Mouse (Mus musculus) kidney, embryonic 16.5 days (tissue): ENCODE measurements at regions not wholly inside any gene's neighbourhood (a gene's known extent, or its start where the extent isn't known, plus 50 kb on each side); places are given as distances from the start of the nearest gene placed in this dataset.
"Not testable (repeated sequence)": the region's sequence is repeated elsewhere in the genome, so short reads cannot be mapped to it uniquely, and the experiment has no call there.

Experiments
- ATAC-seq: fragments of 200-750 bp; cut with Nextera tagmentation; 2 replicates; pipeline ENCODE4 v1.8.0; 2017; ENCODE audit warnings: moderate TSS enrichment; ENCODE audit not compliant: low FRiP score, low TSS enrichment
- H3K27ac ChIP-seq: fragments of 300-500 bp; sonication (generic); 2 replicates; pipeline ENCODE4 v1.5.1; 2014; ENCODE audit warnings: low read length
- H3K27me3 ChIP-seq: fragments of 300-500 bp; sonication (generic); 2 replicates; pipeline ENCODE4 v1.6.1; 2014; ENCODE audit warnings: low read length, control low read depth, mixed read lengths; ENCODE audit not compliant: insufficient read depth
- H3K36me3 ChIP-seq: fragments of 300-500 bp; sonication (generic); 2 replicates; pipeline ENCODE4 v1.6.1; 2014; ENCODE audit warnings: low read length, control low read depth, mixed read lengths; ENCODE audit not compliant: insufficient read depth
- H3K4me1 ChIP-seq: fragments of 300-500 bp; sonication (generic); 2 replicates; pipeline ENCODE4 v1.6.1; 2014; ENCODE audit warnings: low read length, control low read depth, mixed read lengths; ENCODE audit not compliant: insufficient read depth
- H3K4me2 ChIP-seq: fragments of 300-500 bp; sonication (generic); replicated peaks from 2 replicates; pipeline ENCODE4 v1.6.1; 2014; ENCODE audit warnings: low read depth, low read length
- H3K4me3 ChIP-seq: fragments of 300-500 bp; sonication (generic); 2 replicates; pipeline ENCODE4 v1.5.1; 2014; ENCODE audit warnings: mild to moderate bottlenecking, low read length
- H3K9ac ChIP-seq: fragments of 300-500 bp; sonication (generic); replicated peaks from 2 replicates; pipeline ENCODE4 v1.6.1; 2014; ENCODE audit warnings: low read length
- H3K9me3 ChIP-seq: fragments of 300-500 bp; sonication (generic); 2 replicates; pipeline ENCODE4 v1.6.1; 2016; ENCODE audit warnings: low read length, control low read depth
- WGBS: fragments of 180-500 bp; shearing (Covaris S2); extraction: QIAGEN DNeasy Blood & Tissue Kit; methylation state at CpG from one replicate; pipeline ENCODE4 v1.1.7; 2014; 5-methylcytosine and 5-hydroxymethylcytosine counted together

DNA sequence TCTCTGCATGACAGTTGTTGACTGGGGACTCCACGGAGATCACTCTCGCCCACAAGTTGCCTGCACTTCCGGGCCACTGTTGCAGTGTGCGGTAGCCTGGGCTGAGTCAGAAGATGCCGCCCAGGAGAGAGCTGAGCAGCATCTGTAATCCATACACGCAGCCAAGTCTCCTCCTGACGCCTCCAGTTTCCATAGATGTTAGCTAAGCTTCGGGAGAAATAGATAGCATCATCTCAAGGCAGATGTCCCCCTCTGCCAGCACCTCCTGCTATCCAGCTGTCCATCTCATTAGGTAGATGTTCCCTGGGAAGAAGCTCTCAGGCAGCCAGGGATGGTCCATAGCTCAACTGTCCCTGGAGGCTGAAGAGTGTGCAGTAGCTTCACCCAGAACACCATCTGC is 116.0 kb upstream of the Sfswap start:
- no peak overlapping the region for H3K9ac ChIP-seq
- H3K4me1 ChIP-seq = no peaks in the 10 kb centered on the region
- WGBS = 96% methylated on average over 8 of the region's 8 CpGs
- no peak overlapping the region for H3K27ac ChIP-seq
- H3K4me2 ChIP-seq = no peak overlapping the region
- no peaks in the 10 kb centered on the region for H3K9me3 ChIP-seq
- no peaks in the 10 kb centered on the region for H3K36me3 ChIP-seq
- H3K27me3 ChIP-seq = 0 out of 2 replicates have a peak, but pooled peaks cover 7% of the 10 kb centered on the region
- ATAC-seq = no peak
- no peak overlapping the region for H3K4me3 ChIP-seq

DNA sequence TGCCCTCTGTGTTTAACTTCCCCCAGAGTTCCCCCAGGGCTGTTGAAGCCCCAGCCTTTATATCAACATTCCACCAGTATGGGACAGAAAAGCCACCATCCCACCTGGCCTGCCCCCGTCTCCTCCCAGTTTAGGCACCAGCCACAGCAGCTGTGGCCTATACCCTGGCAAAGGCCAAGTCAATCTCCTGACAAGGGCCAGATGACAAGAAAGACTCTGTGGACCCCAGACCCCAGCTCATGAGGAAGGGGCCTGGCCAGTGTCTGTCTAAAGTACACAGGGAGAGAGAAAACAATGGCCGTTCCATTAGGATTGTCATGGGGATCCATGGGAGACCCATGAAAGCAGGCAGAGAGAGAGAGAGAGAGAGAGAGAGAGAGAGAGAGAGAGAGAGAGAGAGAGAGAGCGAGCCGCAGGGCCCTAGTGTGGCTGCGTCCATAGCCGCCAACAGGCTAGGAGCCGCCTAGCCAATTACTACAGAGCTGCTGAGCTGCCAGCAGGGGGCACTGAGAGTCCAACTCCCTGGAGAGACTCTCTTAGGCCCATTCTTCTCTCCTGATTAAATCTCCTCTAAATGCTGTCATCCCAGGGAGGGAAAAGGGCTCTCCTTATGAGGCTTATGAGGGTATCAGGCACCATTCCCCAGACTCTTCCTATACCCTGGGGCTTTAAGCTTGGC is 114.9 kb upstream of the Sfswap start:
- H3K9me3 ChIP-seq, H3K27me3 ChIP-seq, H3K4me3 ChIP-seq, H3K36me3 ChIP-seq, H3K9ac ChIP-seq, H3K4me1 ChIP-seq, H3K4me2 ChIP-seq, H3K27ac ChIP-seq: not testable (repeated sequence)
- WGBS = 70% methylated on average over 2 of the region's 7 CpGs
- ATAC-seq = peak; percentile 94

DNA sequence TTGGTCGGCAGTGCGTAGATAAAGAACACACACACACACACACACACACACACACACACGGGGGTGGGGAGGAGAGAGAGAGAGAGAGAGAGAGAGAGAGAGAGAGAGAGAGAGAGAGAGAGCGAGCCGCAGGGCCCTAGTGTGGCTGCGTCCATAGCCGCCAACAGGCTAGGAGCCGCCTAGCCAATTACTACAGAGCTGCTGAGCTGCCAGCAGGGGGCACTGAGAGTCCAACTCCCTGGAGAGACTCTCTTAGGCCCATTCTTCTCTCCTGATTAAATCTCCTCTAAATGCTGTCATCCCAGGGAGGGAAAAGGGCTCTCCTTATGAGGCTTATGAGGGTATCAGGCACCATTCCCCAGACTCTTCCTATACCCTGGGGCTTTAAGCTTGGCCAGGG is 114.3 kb upstream of the Sfswap start:
- not testable (repeated sequence) for H3K9me3 ChIP-seq, H3K4me1 ChIP-seq, H3K4me2 ChIP-seq, H3K27ac ChIP-seq, H3K9ac ChIP-seq, H3K36me3 ChIP-seq, H3K4me3 ChIP-seq, H3K27me3 ChIP-seq
- ATAC-seq = peak; percentile 92
- WGBS = no CpG with 5 or more reads among the region's 8 CpGs

DNA sequence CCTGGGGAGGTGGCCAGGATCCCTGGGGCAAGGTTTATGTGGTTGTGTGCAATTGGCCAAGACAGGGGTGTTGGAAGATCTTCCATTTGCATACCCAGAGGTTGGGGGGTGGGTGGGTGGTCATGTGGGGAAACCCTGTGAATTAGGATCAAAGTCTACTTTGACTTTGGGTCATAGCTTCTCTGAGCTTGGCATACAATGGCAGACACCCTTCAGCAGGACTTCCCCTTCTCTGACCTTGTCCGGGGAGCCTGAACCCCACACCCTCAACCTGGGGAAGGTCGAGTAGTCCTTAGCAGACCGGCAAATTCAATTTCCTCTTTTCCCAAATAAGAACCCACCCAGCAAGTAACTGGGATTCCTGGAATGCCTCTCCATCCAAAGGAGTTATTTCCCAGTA is 113.7 kb upstream of the Sfswap start:
- no peaks in the 10 kb centered on the region for H3K9me3 ChIP-seq
- WGBS = 54% methylated on average over 3 of the region's 3 CpGs
- no peaks in the 10 kb centered on the region for H3K4me1 ChIP-seq
- ATAC-seq = no peak
- H3K27ac ChIP-seq = no peak overlapping the region
- no peak overlapping the region for H3K4me2 ChIP-seq
- no peak overlapping the region for H3K4me3 ChIP-seq
- H3K36me3 ChIP-seq = no peaks in the 10 kb centered on the region
- 0 out of 2 replicates have a peak, but pooled peaks cover 7% of the 10 kb centered on the region for H3K27me3 ChIP-seq
- no peak overlapping the region for H3K9ac ChIP-seq

DNA sequence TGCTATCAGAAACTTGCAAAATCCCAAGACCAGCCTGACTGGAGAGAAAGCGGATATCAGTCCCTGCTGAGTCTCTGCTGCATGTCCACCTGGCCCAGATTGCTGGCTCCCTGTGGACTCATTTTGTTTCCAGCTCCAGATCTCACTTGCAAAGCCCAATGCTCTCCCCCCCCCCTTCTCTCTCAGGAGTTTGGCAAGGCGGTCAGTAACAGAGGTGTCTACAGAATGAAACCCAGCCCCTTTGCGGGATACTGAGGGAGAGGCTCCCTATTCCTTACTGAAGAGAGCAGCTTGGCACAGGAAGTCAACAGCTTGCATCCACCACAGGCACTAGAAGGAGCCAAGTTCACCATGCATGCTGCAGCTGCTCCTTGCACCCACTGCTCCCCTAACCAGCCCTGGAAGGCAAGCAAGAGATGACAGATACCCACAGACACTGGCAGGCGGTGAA is 110.1 kb upstream of the Sfswap start:
- Histone ChIP-seq H3K36me3 (no peaks in the 10 kb centered on the region), H3K9ac (no peak overlapping the region), H3K4me1 (no peaks in the 10 kb centered on the region), H3K9me3 (no peaks in the 10 kb centered on the region), H3K4me2 (no peak overlapping the region), H3K27me3 (0 out of 2 replicates have a peak, but pooled peaks cover 5% of the 10 kb centered on the region), H3K27ac (no peak overlapping the region), H3K4me3 (no peak overlapping the region)
- 62% methylated on average over 4 of the region's 4 CpGs for WGBS
- no peak for ATAC-seq

DNA sequence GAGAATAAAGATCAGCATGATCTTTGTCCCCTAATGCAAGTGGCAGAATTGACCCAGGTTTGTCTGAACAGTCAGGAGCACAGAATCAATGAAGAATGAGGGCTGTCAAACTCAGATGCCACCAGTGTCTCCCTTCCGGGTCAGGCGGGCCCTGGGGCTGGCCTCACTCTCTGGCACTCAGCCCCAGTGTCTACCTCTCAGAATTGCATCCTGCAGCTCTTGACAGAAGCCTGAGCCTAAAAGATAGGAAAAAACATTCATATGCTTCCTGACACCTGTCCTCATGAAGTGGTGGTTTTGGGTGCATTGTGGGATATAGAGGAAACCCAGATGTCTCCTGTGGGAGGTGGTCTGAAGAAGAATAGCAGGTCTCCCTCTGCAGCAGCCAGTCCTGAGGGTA is 107.9 kb upstream of the Sfswap start:
- Histone ChIP-seq H3K36me3 (no peaks in the 10 kb centered on the region), H3K27ac (no peak overlapping the region), H3K27me3 (0 out of 2 replicates have a peak, but pooled peaks cover 3% of the 10 kb centered on the region), H3K4me2 (no peak overlapping the region), H3K4me1 (no peaks in the 10 kb centered on the region), H3K4me3 (no peak overlapping the region), H3K9ac (no peak overlapping the region), H3K9me3 (no peaks in the 10 kb centered on the region)
- ATAC-seq = no peak
- WGBS = 74% methylated on average over 2 of the region's 2 CpGs

DNA sequence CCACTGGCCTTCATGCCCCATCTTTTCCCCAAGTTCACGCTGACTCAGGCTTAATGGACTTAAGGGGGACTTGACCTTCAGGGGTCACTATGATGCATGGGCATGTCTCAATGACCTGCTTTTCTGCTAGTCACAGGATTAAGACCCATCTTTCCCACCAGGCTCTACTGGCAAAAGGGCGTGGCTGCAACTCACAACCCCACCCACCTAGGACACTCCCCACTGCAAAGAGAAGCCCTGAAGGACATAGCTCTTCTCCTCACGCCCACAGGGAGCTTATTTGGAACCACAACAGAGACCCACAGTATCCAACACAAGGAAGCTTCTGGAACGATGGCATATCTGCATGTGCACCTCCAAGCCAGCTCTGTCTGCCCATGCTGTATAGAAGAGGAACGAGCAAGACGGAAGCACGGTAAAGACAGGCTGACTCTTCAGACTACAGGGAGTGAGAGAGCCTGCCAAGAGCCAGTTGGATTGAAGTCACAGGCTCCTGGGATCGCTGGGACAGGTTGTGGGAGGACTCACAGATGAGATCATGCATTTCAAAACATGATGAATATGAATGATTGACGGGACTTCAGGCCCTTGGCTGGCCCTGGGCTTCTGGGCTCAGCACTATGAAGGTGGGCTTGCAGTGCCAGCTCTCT is 107.3 kb upstream of the Sfswap start:
- no peak overlapping the region for H3K4me3 ChIP-seq
- H3K4me2 ChIP-seq = no peak overlapping the region
- ATAC-seq = no peak

DNA sequence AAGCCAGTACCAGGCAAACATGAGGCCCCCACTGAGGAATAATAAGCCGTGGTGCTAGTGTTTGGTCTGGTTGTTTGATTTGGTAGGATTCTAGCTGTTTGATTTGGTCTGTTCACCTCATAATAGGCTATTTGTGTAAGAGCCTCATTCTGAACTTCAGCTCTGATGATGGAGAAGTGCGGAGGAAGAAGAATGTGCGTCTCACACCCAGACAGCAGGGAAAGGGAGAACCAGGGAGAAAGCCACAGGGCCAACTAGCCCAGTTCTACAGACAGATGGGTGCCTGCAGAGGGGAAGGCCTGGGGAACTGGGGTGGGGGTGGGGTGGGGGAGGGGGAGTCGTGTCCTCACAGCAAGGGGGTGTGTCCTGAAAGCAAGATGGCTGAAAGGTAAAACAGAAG is 106.6 kb upstream of the Sfswap start:
- Histone ChIP-seq H3K9ac (no peak overlapping the region), H3K4me1 (no peaks in the 10 kb centered on the region)
- 64% methylated on average over 4 of the region's 4 CpGs for WGBS

More for the DNA sequence above, 107.3 kb upstream of the Sfswap start:
- whole genome bisulfite sequencing = 78% methylated on average over 9 of the region's 9 CpGs
- Histone ChIP-seq H3K9ac (no peak overlapping the region), H3K27ac (no peak overlapping the region), H3K4me1 (no peaks in the 10 kb centered on the region), H3K9me3 (no peaks in the 10 kb centered on the region), H3K27me3 (no peaks in the 10 kb centered on the region), H3K36me3 (no peaks in the 10 kb centered on the region)

DNA sequence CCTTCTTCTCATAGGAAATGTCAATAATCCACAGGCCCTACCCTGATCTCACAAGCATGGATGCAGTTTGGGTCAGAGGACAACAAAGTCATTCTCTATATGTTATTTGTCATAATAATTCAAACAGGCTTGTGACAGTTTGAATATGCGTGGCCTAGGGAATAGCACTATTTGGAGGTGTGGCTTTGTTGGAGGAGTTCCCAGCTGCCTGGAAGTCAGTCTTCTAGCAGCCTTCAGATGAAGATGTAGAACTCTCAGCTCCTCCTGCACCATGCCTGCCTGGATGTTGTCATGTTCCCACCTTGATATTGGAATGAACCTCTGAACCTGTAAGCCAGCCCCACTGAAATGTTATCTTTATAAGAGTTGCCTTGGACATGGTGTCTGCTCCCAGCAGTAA is 103.7 kb upstream of the Sfswap start:
- Histone ChIP-seq H3K36me3 (no peaks in the 10 kb centered on the region), H3K4me3 (no peak overlapping the region), H3K4me2 (no peak overlapping the region), H3K27ac (no peak overlapping the region), H3K27me3 (no peaks in the 10 kb centered on the region), H3K9ac (no peak overlapping the region), H3K9me3 (no peaks in the 10 kb centered on the region), H3K4me1 (no peaks in the 10 kb centered on the region)
- WGBS = 33% methylated on average over 1 of the region's 1 CpGs
- ATAC-seq = no peak

More for the DNA sequence above, 106.6 kb upstream of the Sfswap start:
- no peaks in the 10 kb centered on the region for H3K36me3 ChIP-seq
- H3K9me3 ChIP-seq = no peaks in the 10 kb centered on the region
- no peak overlapping the region for H3K27ac ChIP-seq
- ATAC-seq = no peak
- no peak overlapping the region for H3K4me2 ChIP-seq
- H3K4me3 ChIP-seq = no peak overlapping the region
- H3K27me3 ChIP-seq = no peaks in the 10 kb centered on the region

DNA sequence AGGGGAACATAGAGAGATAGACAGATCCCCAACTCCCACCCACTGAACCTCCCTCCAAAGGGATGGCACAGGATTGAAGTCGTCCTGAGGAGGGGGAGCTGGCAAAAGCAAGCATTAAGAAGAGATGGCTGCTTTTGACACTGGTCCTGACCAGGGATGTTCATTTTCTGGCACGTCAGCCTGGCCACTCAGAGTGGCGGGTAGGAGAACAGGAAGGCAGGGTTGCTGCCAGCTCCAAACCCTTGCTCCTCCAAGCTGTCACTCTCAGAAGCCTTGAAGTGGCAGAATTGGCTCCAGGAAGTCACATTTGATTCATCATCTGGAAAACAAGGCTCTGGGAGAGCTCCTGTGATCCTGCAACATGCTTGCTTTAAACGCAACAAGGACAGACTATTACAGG is 94.8 kb upstream of the Sfswap start:
- H3K27me3 ChIP-seq = no peaks in the 10 kb centered on the region
- H3K9ac ChIP-seq = no peak overlapping the region
- H3K4me1 ChIP-seq = peaks cover 4% of the 10 kb centered on the region; the same call in 1 of the 2 replicates
- no peak overlapping the region for H3K4me2 ChIP-seq
- no peak overlapping the region for H3K27ac ChIP-seq
- no peak overlapping the region for H3K4me3 ChIP-seq
- no peaks in the 10 kb centered on the region for H3K9me3 ChIP-seq
- ATAC-seq = no peak
- H3K36me3 ChIP-seq = no peaks in the 10 kb centered on the region
- 68% methylated on average over 4 of the region's 4 CpGs for WGBS
